Mouse (Mus musculus): ENCODE results near the gene Fam89b. TPM values are rescaled to one million over a fixed set of nuclear protein-coding genes. Genes with fewer than 3 reads are reported as not detected.

Fam89b gene
- polyA plus RNA-seq, 1 experiment from 2014 or later = 194 TPM

GRCm38 (mm10) chr19:5731264-5731978, 2.0 kb upstream of the Fam89b start:
- 1% methylated on average over 47 of the region's 47 CpGs for WGBS
- peak; percentile 79 for ATAC-seq (ENCODE audit: low read depth)
- peaks cover 47% of the 10 kb centered on the region for H3K4me1 ChIP-seq (replicated peaks)
- peak overlapping the region; percentile 98 for H3K4me3 ChIP-seq
- H3K9ac ChIP-seq = peak overlapping the region; percentile 87
- no peaks in the 10 kb centered on the region for H3K9me3 ChIP-seq
- H3K27me3 ChIP-seq = peaks cover 12% of the 10 kb centered on the region
- peak overlapping the region; percentile 35; the same call in 1 of the 2 replicates for H3K27ac ChIP-seq (replicated peaks)
- H3K4me2 ChIP-seq = peak overlapping the region; percentile 99
- 0 out of 2 replicates have a peak, but pooled peaks cover 4% of the 10 kb centered on the region for H3K36me3 ChIP-seq

GRCm38 (mm10) chr19:5730314-5731186, 1.1 kb upstream of the Fam89b start:
- ATAC-seq (ENCODE audit: low read depth) = no peak
- peaks cover 56% of the 10 kb centered on the region for H3K4me1 ChIP-seq (replicated peaks)

GRCm38 (mm10) chr19:5728631-5729443, 616 bp downstream of the Fam89b start:
- Histone ChIP-seq H3K4me1 (replicated peaks) (peaks cover 73% of the 10 kb centered on the region), H3K36me3 (peaks cover 19% of the 10 kb centered on the region), H3K4me3 (peak overlapping the region; percentile 98), H3K4me2 (peak overlapping the region; percentile 99), H3K9me3 (no peaks in the 10 kb centered on the region), H3K9ac (peak overlapping the region; percentile 100), H3K27ac (replicated peaks) (peak overlapping the region; percentile 98), H3K27me3 (no peaks in the 10 kb centered on the region)
- peak; percentile 52 for ATAC-seq (ENCODE audit: low read depth)
- 8% methylated on average over 37 of the region's 37 CpGs for WGBS

More at GRCm38 (mm10) chr19:5730314-5731186, 1.1 kb upstream of the Fam89b start:
- Histone ChIP-seq H3K4me3 (peak overlapping the region; percentile 98), H3K4me2 (peak overlapping the region; percentile 99), H3K9ac (peak overlapping the region; percentile 87), H3K36me3 (0 out of 2 replicates have a peak, but pooled peaks cover 4% of the 10 kb centered on the region), H3K27me3 (peaks cover 4% of the 10 kb centered on the region), H3K9me3 (no peaks in the 10 kb centered on the region), H3K27ac (replicated peaks) (no peak overlapping the region)
- WGBS = 74% methylated on average over 29 of the region's 29 CpGs

GRCm38 (mm10) chr19:5727701-5728100, 1.8 kb downstream of the Fam89b start:
- Histone ChIP-seq H3K27ac (replicated peaks) (peak overlapping the region; percentile 98), H3K4me2 (peak overlapping the region; percentile 99)

GRCm38 (mm10) chr19:5726961-5727578, 2.4 kb downstream of the Fam89b start:
- H3K9me3 ChIP-seq = no peaks in the 10 kb centered on the region
- no peak for ATAC-seq (ENCODE audit: low read depth)
- H3K27ac ChIP-seq (replicated peaks) = peak overlapping the region; percentile 98
- peak overlapping the region; percentile 98 for H3K4me3 ChIP-seq
- no peaks in the 10 kb centered on the region for H3K27me3 ChIP-seq
- WGBS = 76% methylated on average over 15 of the region's 15 CpGs
- peaks cover 35% of the 10 kb centered on the region for H3K36me3 ChIP-seq
- peaks cover 73% of the 10 kb centered on the region for H3K4me1 ChIP-seq (replicated peaks)
- H3K4me2 ChIP-seq = peak overlapping the region; percentile 99
- H3K9ac ChIP-seq = peak overlapping the region; percentile 100

More at GRCm38 (mm10) chr19:5727701-5728100, 1.8 kb downstream of the Fam89b start:
- H3K9ac ChIP-seq = peak overlapping the region; percentile 100
- peaks cover 74% of the 10 kb centered on the region for H3K4me1 ChIP-seq (replicated peaks)
- 0 out of 2 replicates have a peak, but pooled peaks have one; percentile 1 for ATAC-seq (ENCODE audit: low read depth)
- H3K9me3 ChIP-seq = no peaks in the 10 kb centered on the region
- H3K4me3 ChIP-seq = peak overlapping the region; percentile 98
- WGBS = 4% methylated on average over 14 of the region's 14 CpGs
- H3K27me3 ChIP-seq = no peaks in the 10 kb centered on the region
- H3K36me3 ChIP-seq = peaks cover 29% of the 10 kb centered on the region

- Histone ChIP-seq H3K27ac (replicated peaks) (peak within 1 kb of the TSS; percentile 28; the same call in 1 of the 2 replicates), H3K9ac (peak within 1 kb of the TSS; percentile 100), H3K4me1 (replicated peaks) (peaks cover 66% of the 10 kb centered on the region), H3K27me3 (no peaks in the 10 kb centered on the region), H3K4me2 (peak within 1 kb of the TSS; percentile 99), H3K9me3 (no peaks in the 10 kb centered on the region), H3K36me3 (peaks cover 47% of the 10 kb centered on the region), H3K4me3 (peak within 1 kb of the TSS; percentile 98)
- 13% methylated on average over 49 of the region's 49 CpGs for WGBS
- no peak for ATAC-seq (ENCODE audit: low read depth)
These were observed 3.5 kb downstream of the Fam89b start, which contains the start of gene Ehbp1l1 for GRCm38 (mm10) chr19:5725767-5726515. Ehbp1l1 (minus strand) TSS chr19:5726317.

- Histone ChIP-seq H3K9me3 (no peaks in the 10 kb centered on the region), H3K9ac (peak overlapping the region; percentile 72), H3K27me3 (no peaks in the 10 kb centered on the region), H3K4me1 (replicated peaks) (peaks cover 58% of the 10 kb centered on the region), H3K4me2 (peak overlapping the region; percentile 99), H3K36me3 (peaks cover 51% of the 10 kb centered on the region), H3K27ac (replicated peaks) (0 out of 2 replicates have a peak overlapping the region, but pooled peaks have one; percentile 28), H3K4me3 (peak overlapping the region; percentile 98)
- 72% methylated on average over 12 of the region's 12 CpGs for WGBS
- ATAC-seq (ENCODE audit: low read depth) = no peak
These were observed 4.3 kb downstream of the Fam89b start for GRCm38 (mm10) chr19:5725029-5725707.

- H3K4me3 ChIP-seq = peak overlapping the region; percentile 98
- 78% methylated on average over 7 of the region's 7 CpGs for WGBS
- H3K36me3 ChIP-seq = peaks cover 57% of the 10 kb centered on the region
- H3K4me1 ChIP-seq (replicated peaks) = peaks cover 52% of the 10 kb centered on the region
- H3K4me2 ChIP-seq = peak overlapping the region; percentile 99
- no peaks in the 10 kb centered on the region for H3K9me3 ChIP-seq
- ATAC-seq (ENCODE audit: low read depth) = no peak
- peak overlapping the region; percentile 72; the same call in 1 of the 2 replicates for H3K9ac ChIP-seq
- H3K27me3 ChIP-seq = no peaks in the 10 kb centered on the region
- no peak overlapping the region for H3K27ac ChIP-seq (replicated peaks)
These were observed 4.9 kb downstream of the Fam89b start for GRCm38 (mm10) chr19:5724549-5724941.

- H3K4me2 ChIP-seq = peak overlapping the region; percentile 99
- H3K4me3 ChIP-seq = no peak overlapping the region
- H3K27ac ChIP-seq (replicated peaks) = no peak overlapping the region
- WGBS = 78% methylated on average over 4 of the region's 4 CpGs
- no peaks in the 10 kb centered on the region for H3K27me3 ChIP-seq
- H3K36me3 ChIP-seq = peaks cover 62% of the 10 kb centered on the region
- ATAC-seq (ENCODE audit: low read depth) = no peak
- H3K4me1 ChIP-seq (replicated peaks) = peaks cover 51% of the 10 kb centered on the region
- no peaks in the 10 kb centered on the region for H3K9me3 ChIP-seq
- H3K9ac ChIP-seq = 0 out of 2 replicates have a peak overlapping the region, but pooled peaks have one; percentile 72
These were observed 5.4 kb downstream of the Fam89b start for GRCm38 (mm10) chr19:5723934-5724548.
